Mouse (Mus musculus): ENCODE data around the gene Thap12. TPM values are rescaled to one million over a fixed set of nuclear protein-coding genes. Genes with fewer than 3 reads are reported as not detected.

Thap12 gene
- polyA plus RNA-seq, 1 experiment: 4.2 TPM

- Histone ChIP-seq H3K4me1 (ENCODE audit: control insufficient read depth, insufficient read depth, insufficient read length) (no peaks in the 10 kb centered on the region), H3K27me3 (ENCODE audit: control insufficient read depth, insufficient read depth, low read length) (no peaks in the 10 kb centered on the region), H3K36me3 (ENCODE audit: control insufficient read depth, insufficient read depth, low read length) (no peaks in the 10 kb centered on the region), H3K4me3 (ENCODE audit: extremely low read depth, insufficient read depth, insufficient read length) (no peak overlapping the region), H3K27ac (ENCODE audit: insufficient read depth, low read length) (no peak overlapping the region)
- TF ChIP-seq CTCF (IDR thresholded peaks at IDR 0.05; ENCODE audit: extremely low read depth, insufficient read depth, insufficient read length, insufficient replicate concordance) (no peak), POLR2A (IDR thresholded peaks at IDR 0.05; ENCODE audit: low read depth, low read length) (no peak)
- DNase-seq (ENCODE audit: low read depth in 1 of 2, low spot score in 2 of 2): no peak
- WGBS: 88% methylated on average over 1 of the region's 1 CpGs
Measured at GRCm38 (mm10) chr7:98727986-98728385, 25.1 kb downstream of the Thap12 start.

- Histone ChIP-seq H3K27me3 (ENCODE audit: control insufficient read depth, insufficient read depth, low read length) (no peaks in the 10 kb centered on the region), H3K4me3 (ENCODE audit: extremely low read depth, insufficient read depth, insufficient read length) (no peak overlapping the region), H3K4me1 (ENCODE audit: control insufficient read depth, insufficient read depth, insufficient read length) (no peaks in the 10 kb centered on the region), H3K27ac (ENCODE audit: insufficient read depth, low read length) (no peak overlapping the region), H3K36me3 (ENCODE audit: control insufficient read depth, insufficient read depth, low read length) (no peaks in the 10 kb centered on the region)
- 13% methylated on average over 3 of the region's 3 CpGs for WGBS
- no peak for DNase-seq (ENCODE audit: low read depth in 1 of 2, low spot score in 2 of 2)
- TF ChIP-seq CTCF (IDR thresholded peaks at IDR 0.05; ENCODE audit: extremely low read depth, insufficient read depth, insufficient read length, insufficient replicate concordance): no peak
- TF ChIP-seq POLR2A (IDR thresholded peaks at IDR 0.05; ENCODE audit: low read depth, low read length): no peak
Measured at GRCm38 (mm10) chr7:98728499-98728898, 25.6 kb downstream of the Thap12 start.

GRCm38 (mm10) chr7:98729661-98730271 is 26.9 kb downstream of the Thap12 start:
- no peaks in the 10 kb centered on the region for H3K27me3 ChIP-seq (ENCODE audit: control insufficient read depth, insufficient read depth, low read length)
- H3K4me1 ChIP-seq (ENCODE audit: control insufficient read depth, insufficient read depth, insufficient read length): no peaks in the 10 kb centered on the region
- no peak for DNase-seq (ENCODE audit: low read depth in 1 of 2, low spot score in 2 of 2)
- TF ChIP-seq CTCF (IDR thresholded peaks at IDR 0.05; ENCODE audit: extremely low read depth, insufficient read depth, insufficient read length, insufficient replicate concordance): no peak
- no peak for TF ChIP-seq POLR2A (IDR thresholded peaks at IDR 0.05; ENCODE audit: low read depth, low read length)
- no peak overlapping the region for H3K4me3 ChIP-seq (ENCODE audit: extremely low read depth, insufficient read depth, insufficient read length)
- H3K27ac ChIP-seq (ENCODE audit: insufficient read depth, low read length): no peak overlapping the region
- WGBS: 44% methylated on average over 19 of the region's 19 CpGs
- no peaks in the 10 kb centered on the region for H3K36me3 ChIP-seq (ENCODE audit: control insufficient read depth, insufficient read depth, low read length)

GRCm38 (mm10) chr7:98733958-98734357 is 31.1 kb downstream of the Thap12 start:
- Histone ChIP-seq H3K4me3 (ENCODE audit: extremely low read depth, insufficient read depth, insufficient read length) (no peak overlapping the region), H3K4me1 (ENCODE audit: control insufficient read depth, insufficient read depth, insufficient read length) (no peaks in the 10 kb centered on the region), H3K36me3 (ENCODE audit: control insufficient read depth, insufficient read depth, low read length) (no peaks in the 10 kb centered on the region), H3K27ac (ENCODE audit: insufficient read depth, low read length) (no peak overlapping the region), H3K27me3 (ENCODE audit: control insufficient read depth, insufficient read depth, low read length) (no peaks in the 10 kb centered on the region)
- no peak for DNase-seq (ENCODE audit: low read depth in 1 of 2, low spot score in 2 of 2)
- 83% methylated on average over 4 of the region's 4 CpGs for WGBS
- TF ChIP-seq POLR2A (IDR thresholded peaks at IDR 0.05; ENCODE audit: low read depth, low read length) (no peak), CTCF (IDR thresholded peaks at IDR 0.05; ENCODE audit: extremely low read depth, insufficient read depth, insufficient read length, insufficient replicate concordance) (no peak)

DNA sequence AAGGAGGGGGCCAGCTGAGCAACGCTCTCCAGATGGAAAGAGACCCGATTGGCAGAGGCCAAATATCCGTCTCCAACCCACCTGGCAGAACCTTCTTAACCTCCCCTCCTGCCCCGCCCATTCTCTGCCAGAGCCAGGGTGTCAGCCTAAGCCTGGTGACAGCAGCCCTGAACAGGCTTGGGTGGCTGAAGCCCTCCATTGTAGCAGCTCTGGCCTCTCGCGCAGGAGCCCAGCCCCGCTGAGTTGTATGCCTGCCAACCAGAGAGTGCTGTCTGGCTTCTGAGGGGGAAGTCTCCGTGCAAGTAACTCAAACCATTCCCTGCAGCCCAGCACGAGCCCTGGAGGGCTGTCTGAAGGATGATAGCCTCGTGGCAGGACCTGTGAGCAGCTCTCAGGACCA is 32.0 kb downstream of the Thap12 start:
- H3K36me3 ChIP-seq (ENCODE audit: control insufficient read depth, insufficient read depth, low read length): no peaks in the 10 kb centered on the region
- TF ChIP-seq CTCF (IDR thresholded peaks at IDR 0.05; ENCODE audit: extremely low read depth, insufficient read depth, insufficient read length, insufficient replicate concordance) (no peak), POLR2A (IDR thresholded peaks at IDR 0.05; ENCODE audit: low read depth, low read length) (no peak)
- no peak overlapping the region for H3K27ac ChIP-seq (ENCODE audit: insufficient read depth, low read length)
- no peaks in the 10 kb centered on the region for H3K27me3 ChIP-seq (ENCODE audit: control insufficient read depth, insufficient read depth, low read length)
- DNase-seq (ENCODE audit: low read depth in 1 of 2, low spot score in 2 of 2): no peak
- H3K4me1 ChIP-seq (ENCODE audit: control insufficient read depth, insufficient read depth, insufficient read length): no peaks in the 10 kb centered on the region
- H3K4me3 ChIP-seq (ENCODE audit: extremely low read depth, insufficient read depth, insufficient read length): no peak overlapping the region
- 41% methylated on average over 10 of the region's 10 CpGs for WGBS

GRCm38 (mm10) chr7:98736780-98737550 is 34.1 kb downstream of the Thap12 start:
- Histone ChIP-seq H3K27me3 (ENCODE audit: control insufficient read depth, insufficient read depth, low read length) (no peaks in the 10 kb centered on the region; the same call in 1 of the 2 replicates), H3K4me1 (ENCODE audit: control insufficient read depth, insufficient read depth, insufficient read length) (no peaks in the 10 kb centered on the region), H3K27ac (ENCODE audit: insufficient read depth, low read length) (no peak overlapping the region), H3K4me3 (ENCODE audit: extremely low read depth, insufficient read depth, insufficient read length) (no peak overlapping the region), H3K36me3 (ENCODE audit: control insufficient read depth, insufficient read depth, low read length) (no peaks in the 10 kb centered on the region)
- 68% methylated on average over 7 of the region's 7 CpGs for WGBS
- no peak for DNase-seq (ENCODE audit: low read depth in 1 of 2, low spot score in 2 of 2)
- TF ChIP-seq CTCF (IDR thresholded peaks at IDR 0.05; ENCODE audit: extremely low read depth, insufficient read depth, insufficient read length, insufficient replicate concordance) (no peak), POLR2A (IDR thresholded peaks at IDR 0.05; ENCODE audit: low read depth, low read length) (no peak)

DNA sequence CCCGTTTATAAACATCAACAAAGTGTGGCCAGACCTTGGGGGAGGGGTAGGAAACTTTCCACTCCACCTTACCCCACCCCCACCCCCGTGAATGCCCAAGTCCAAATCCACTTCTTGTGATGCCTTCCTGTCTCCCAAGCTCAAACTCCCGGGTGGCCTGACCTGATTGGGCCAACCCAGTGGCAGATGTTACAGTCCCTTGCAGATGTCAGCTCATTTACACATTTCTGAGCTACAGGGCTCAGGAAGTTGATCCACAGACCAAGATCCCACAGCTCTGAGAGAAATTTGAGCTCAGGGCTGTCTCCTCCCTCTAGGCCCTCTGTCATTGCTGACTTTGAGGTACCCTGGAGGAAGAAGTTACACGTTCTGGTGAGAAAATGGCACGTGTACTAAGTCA is 37.5 kb downstream of the Thap12 start:
- no peak for DNase-seq (ENCODE audit: low read depth in 1 of 2, low spot score in 2 of 2)
- no peak overlapping the region for H3K4me3 ChIP-seq (ENCODE audit: extremely low read depth, insufficient read depth, insufficient read length)
- H3K36me3 ChIP-seq (ENCODE audit: control insufficient read depth, insufficient read depth, low read length): no peaks in the 10 kb centered on the region
- no peaks in the 10 kb centered on the region; the same call in 1 of the 2 replicates for H3K27me3 ChIP-seq (ENCODE audit: control insufficient read depth, insufficient read depth, low read length)
- H3K27ac ChIP-seq (ENCODE audit: insufficient read depth, low read length): no peak overlapping the region
- no peaks in the 10 kb centered on the region for H3K4me1 ChIP-seq (ENCODE audit: control insufficient read depth, insufficient read depth, insufficient read length)
- no peak for TF ChIP-seq CTCF (IDR thresholded peaks at IDR 0.05; ENCODE audit: extremely low read depth, insufficient read depth, insufficient read length, insufficient replicate concordance)
- no peak for TF ChIP-seq POLR2A (IDR thresholded peaks at IDR 0.05; ENCODE audit: low read depth, low read length)
- WGBS: 28% methylated on average over 5 of the region's 5 CpGs

Measured in spleen, adult 2 months (tissue).